21 mouse cellular contexts compared by ENCODE assay signal in the genomic region with DNA sequence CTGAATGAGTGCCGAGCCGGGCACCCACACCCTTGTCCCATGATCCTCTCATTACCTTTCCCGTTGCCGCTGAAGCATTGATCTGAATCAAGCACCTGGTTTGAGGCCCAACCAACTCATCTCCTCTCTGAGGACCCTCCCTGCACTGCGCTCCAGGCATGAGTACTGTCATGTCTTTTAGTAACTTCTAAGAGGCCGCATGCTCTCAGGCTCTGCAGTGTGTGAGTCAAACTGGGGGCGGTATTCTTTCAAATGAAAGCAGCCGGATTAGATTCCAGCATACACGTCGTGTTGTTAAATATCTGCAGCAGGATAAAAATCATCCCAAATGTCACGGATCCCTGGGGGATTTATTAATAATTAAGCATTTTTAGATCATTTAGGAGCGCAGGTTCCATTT.
A peak's percentile ranks its signal among the peaks of the same experiment; 100 is the strongest.
DNase-seq lines count a peak whose midpoint lies in the region; ATAC-seq and TF ChIP-seq lines count a peak whose summit lies in the region.
"Had no signal": no experiment of that assay in that cellular context is flagged by ENCODE, and none has a peak within 500 bp of the region (broad histone marks: within the 10 kb centered on the region; RNA-seq: fewer than 3 reads in every experiment).

No protein-coding gene starts in this region.

- no peaks in the 10 kb centered on the region for H3K36me3 ChIP-seq in heart, embryonic 12.5 days
- no peaks in the 10 kb centered on the region for H3K36me3 ChIP-seq in midbrain, embryonic 11.5 days (ENCODE audit: control insufficient read depth, insufficient read depth, low read length)
- no peaks in the 10 kb centered on the region for H3K36me3 ChIP-seq in midbrain, embryonic 15.5 days (replicated peaks)
- no peaks in the 10 kb centered on the region for H3K36me3 ChIP-seq in limb, embryonic 10.5 days
- H3K36me3 ChIP-seq: forebrain, embryonic 15.5 days; lung, embryonic 15.5 days had no signal

- no peaks in the 10 kb centered on the region for H3K9me3 ChIP-seq in heart, embryonic 12.5 days (replicated peaks)
- no peaks in the 10 kb centered on the region for H3K9me3 ChIP-seq in midbrain, embryonic 11.5 days (ENCODE audit: control insufficient read depth, low read length)
- no peaks in the 10 kb centered on the region for H3K9me3 ChIP-seq in midbrain, embryonic 15.5 days
- H3K9me3 ChIP-seq in limb, embryonic 10.5 days (replicated peaks), result no peaks in the 10 kb centered on the region
- H3K9me3 ChIP-seq: forebrain, embryonic 15.5 days; lung, embryonic 15.5 days had no signal

- no peak for TF ChIP-seq CTCF in brain, embryonic 14.5 days (IDR thresholded peaks at IDR 0.05; ENCODE audit: borderline replicate concordance, extremely low read depth, insufficient read depth, insufficient read length)

- no peak for TF ChIP-seq POLR2A in brain, embryonic 14.5 days (IDR thresholded peaks at IDR 0.05; ENCODE audit: borderline replicate concordance, extremely low read depth, insufficient read depth, insufficient read length, poor library complexity, severe bottlenecking)

- no peak overlapping the region for H3K27ac ChIP-seq in heart, embryonic 12.5 days (ENCODE audit: poor library complexity, severe bottlenecking)
- H3K27ac ChIP-seq in midbrain, embryonic 11.5 days (ENCODE audit: low read depth, low read length), result no peak overlapping the region
- H3K27ac ChIP-seq in midbrain, embryonic 15.5 days, result no peak overlapping the region
- peak overlapping the region; percentile 20; the same call in 1 of the 2 replicates for H3K27ac ChIP-seq in limb, embryonic 10.5 days
- H3K27ac ChIP-seq: forebrain, embryonic 15.5 days; hindbrain, postnatal 0 days; liver, embryonic 14.5 days; lung, embryonic 15.5 days had no signal

- intact Hi-C loops in left cerebral cortex, postnatal 4 days (cut with DNase I), result loop anchor here (5.0 kb wide), 1 partner anchor 77 kb away; the partner anchor contains the start of gene Maml3

- H3K4me2 ChIP-seq in heart, embryonic 12.5 days, result no peak overlapping the region
- H3K4me2 ChIP-seq in midbrain, embryonic 11.5 days, result no peak overlapping the region
- H3K4me2 ChIP-seq in midbrain, embryonic 15.5 days, result no peak overlapping the region
- H3K4me2 ChIP-seq: forebrain, embryonic 15.5 days; lung, embryonic 15.5 days had no signal

- ATAC-seq in heart, embryonic 12.5 days (ENCODE audit: insufficient number of reproducible peaks, low FRiP score), result no peak
- no peak for ATAC-seq in midbrain, embryonic 11.5 days (ENCODE audit: low FRiP score)
- ATAC-seq in midbrain, embryonic 15.5 days (replicated peaks), result no peak
- ATAC-seq: forebrain, embryonic 15.5 days; hindbrain, postnatal 0 days; intestine, embryonic 16.5 days had no signal

- DNase-seq in heart, adult 11 months, result peak; percentile 80
- peak; percentile 28 for DNase-seq in midbrain, embryonic 11.5 days (ENCODE audit: low spot score, missing footprints)
- DNase-seq in brain, embryonic 14.5 days (ENCODE audit: low read depth), result peak; percentile 17
- DNase-seq in limb, embryonic 10.5 days (ENCODE audit: low spot score), result peak; percentile 25
- DNase-seq in left cerebral cortex, postnatal 4 days, result no peak
- DNase-seq: adrenal gland, postnatal 25 days; cerebellum, adult 11 months; cerebellum, adult 9-11 months; gastrocnemius, postnatal 14 days; heart, adult 18-20 months; kidney, adult 9 months; kidney, postnatal 14 days; lung, postnatal 36 days; retina, postnatal 1 day had no signal

- no peaks in the 10 kb centered on the region for H3K27me3 ChIP-seq in heart, embryonic 12.5 days (replicated peaks)
- H3K27me3 ChIP-seq in midbrain, embryonic 11.5 days (ENCODE audit: control insufficient read depth, insufficient read depth, low read length), result no peaks in the 10 kb centered on the region
- H3K27me3 ChIP-seq in midbrain, embryonic 15.5 days (replicated peaks), result no peaks in the 10 kb centered on the region
- no peaks in the 10 kb centered on the region for H3K27me3 ChIP-seq in limb, embryonic 10.5 days (ENCODE audit: low read depth, poor library complexity, severe bottlenecking)
- H3K27me3 ChIP-seq: forebrain, embryonic 15.5 days; lung, embryonic 15.5 days had no signal

- peaks cover 28% of the 10 kb centered on the region for H3K4me1 ChIP-seq in heart, embryonic 12.5 days (replicated peaks)
- peaks cover 23% of the 10 kb centered on the region for H3K4me1 ChIP-seq in midbrain, embryonic 11.5 days (ENCODE audit: control insufficient read depth, insufficient read depth, low read length)
- peaks cover 22% of the 10 kb centered on the region for H3K4me1 ChIP-seq in midbrain, embryonic 15.5 days
- peaks cover 55% of the 10 kb centered on the region for H3K4me1 ChIP-seq in limb, embryonic 10.5 days

- WGBS in heart, embryonic 12.5 days, result 78% methylated on average over 12 of the region's 12 CpGs
- WGBS in midbrain, embryonic 11.5 days, result 81% methylated on average over 12 of the region's 12 CpGs
- WGBS in midbrain, embryonic 15.5 days, result 64% methylated on average over 12 of the region's 12 CpGs
- 88% methylated on average over 12 of the region's 12 CpGs for WGBS in limb, embryonic 10.5 days

- H3K9ac ChIP-seq in heart, embryonic 12.5 days, result no peak overlapping the region
- H3K9ac ChIP-seq in midbrain, embryonic 11.5 days (ENCODE audit: low read length), result no peak overlapping the region
- H3K9ac ChIP-seq in midbrain, embryonic 15.5 days, result no peak overlapping the region
- H3K9ac ChIP-seq: forebrain, embryonic 15.5 days; liver, embryonic 14.5 days; lung, embryonic 15.5 days had no signal

- no peak overlapping the region for H3K4me3 ChIP-seq in heart, embryonic 12.5 days
- no peak overlapping the region for H3K4me3 ChIP-seq in midbrain, embryonic 11.5 days (ENCODE audit: low read depth, low read length)
- no peak overlapping the region for H3K4me3 ChIP-seq in midbrain, embryonic 15.5 days
- no peak overlapping the region for H3K4me3 ChIP-seq in limb, embryonic 10.5 days
- H3K4me3 ChIP-seq: forebrain, embryonic 15.5 days; lung, embryonic 15.5 days had no signal
